Mouse (Mus musculus) natural killer cell, adult 2 months (primary cell): ENCODE data around the gene Olfr735.

Source experiments
- DNase-seq, 2 experiments: peaks; one replicate each; pipeline ENCODE4 v3.0.0; 2022; ENCODE audit warnings: low spot score in 2 of 2

The Olfr735 gene

GRCm38 (mm10) chr14:50348796-50349195 lies at the start of gene Olfr735:
Olfr735 (minus strand) TSS chr14:50348872.
- no peak for DNase-seq

GRCm38 (mm10) chr14:50380863-50381262 lies 32.2 kb upstream of the Olfr735 start, which contains the start of gene Olfr736:
Olfr736 (plus strand) TSS chr14:50381163.
- DNase-seq: no peak

- DNase-seq: no peak
These were observed 14.9 kb upstream of the Olfr735 start for GRCm38 (mm10) chr14:50363561-50363960.

GRCm38 (mm10) chr14:50360480-50360879 lies 11.8 kb upstream of the Olfr735 start:
- no peak for DNase-seq

- DNase-seq: no peak
These were observed 8.9 kb upstream of the Olfr735 start, which contains the start of gene Tlr11 for GRCm38 (mm10) chr14:50357593-50357992. Tlr11 (plus strand) TSS chr14:50357914.

GRCm38 (mm10) chr14:50356725-50357124 lies 8.1 kb upstream of the Olfr735 start:
- no peak for DNase-seq

GRCm38 (mm10) chr14:50352438-50352837 lies 3.8 kb upstream of the Olfr735 start:
- no peak for DNase-seq

- DNase-seq: no peak
These were observed 22.0 kb downstream of the Olfr735 start, which contains the start of gene Olfr734 for GRCm38 (mm10) chr14:50326661-50327060. Olfr734 (minus strand) TSS chr14:50326761.

GRCm38 (mm10) chr14:50301422-50301821 lies 47.2 kb downstream of the Olfr735 start, which contains the start of gene Olfr733:
Olfr733 (minus strand) TSS chr14:50301522.
- no peak for DNase-seq
